Mouse (Mus musculus) megakaryocyte, embryonic 14.5 days (primary cell): Measurements from ENCODE around the gene Havcr2.
"Not testable (repeated sequence)": the region's sequence is repeated elsewhere in the genome, so short reads cannot be mapped to it uniquely, and the experiment has no call there.

Experiments used
- FLI1 ChIP-seq: IDR thresholded peaks from 2 replicates; pipeline ENCODE4 v1.6.1; 2012; ENCODE audit warnings: low read length, inconsistent platforms, mixed read lengths
- GATA1 ChIP-seq: IDR thresholded peaks from 3 replicates; pipeline ENCODE4 v1.6.1; 2012; ENCODE audit warnings: mixed read lengths, low read length, inconsistent platforms, borderline replicate concordance

- TF ChIP-seq GATA1, FLI1: not testable (repeated sequence)
These were observed 66.6 kb downstream of the Havcr2 start for GRCm38 (mm10) chr11:46521341-46521740.
